Mouse (Mus musculus): ENCODE data around the gene Zbtb34. TPM values are rescaled to one million over a fixed set of nuclear protein-coding genes. Genes with fewer than 3 reads are reported as not detected.

Zbtb34 gene
- polyA plus RNA-seq, 1 experiment from 2014 or later = 7.7 TPM

DNA sequence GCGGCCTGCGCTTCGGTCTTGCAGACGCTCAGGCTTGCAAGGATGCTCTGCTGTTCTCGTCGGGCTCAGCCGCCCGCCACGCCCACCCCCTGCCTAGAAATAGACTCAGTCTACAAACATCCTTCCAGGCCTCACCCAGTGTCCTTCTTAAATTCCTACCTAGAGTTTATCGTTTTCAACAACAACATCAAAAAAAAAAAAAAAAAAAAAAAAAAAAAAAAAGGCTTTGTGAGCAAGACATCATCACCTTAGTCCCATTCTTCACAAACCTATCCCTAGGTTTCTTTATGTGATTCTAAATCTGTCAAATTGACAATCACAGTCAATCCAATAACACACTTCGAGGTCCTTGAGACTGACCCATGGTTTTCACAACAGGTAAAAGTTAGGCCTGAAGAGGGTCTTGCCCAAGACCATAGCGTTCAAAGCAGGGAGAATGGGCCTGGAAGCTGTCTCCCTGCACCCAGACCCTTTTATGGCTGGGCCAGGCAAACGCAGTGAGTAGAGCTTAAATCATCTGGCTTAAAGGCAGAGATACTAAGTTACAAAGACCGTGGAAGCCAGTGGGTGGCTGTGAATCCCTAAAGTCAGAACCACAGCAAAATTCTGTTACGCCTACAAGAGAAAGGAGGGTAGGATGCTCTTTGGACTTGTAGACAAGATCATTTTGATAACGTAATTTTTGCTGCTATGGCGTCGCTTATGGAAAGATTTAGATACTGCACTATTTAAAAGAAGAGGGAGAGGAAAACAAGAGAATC, 59.3 kb downstream of the Zbtb34 start:
- 0 out of 2 replicates have a peak, but pooled peaks cover 3% of the 10 kb centered on the region for H3K4me1 ChIP-seq (ENCODE audit: control insufficient read depth, insufficient read depth, low read length)
- H3K4me2 ChIP-seq (ENCODE audit: low read depth, severe bottlenecking) = peak overlapping the region; percentile 72
- WGBS = 32% methylated on average over 18 of the region's 18 CpGs
- DNase-seq (ENCODE audit: low spot score) (no peak), ATAC-seq (ENCODE audit: insufficient number of reproducible peaks, low FRiP score, low TSS enrichment, low read depth) (no peak)
- no peaks in the 10 kb centered on the region for H3K36me3 ChIP-seq (ENCODE audit: control insufficient read depth, insufficient read depth, low read length)
- H3K27ac ChIP-seq (replicated peaks; ENCODE audit: low read depth, low read length) = no peak overlapping the region
- no peaks in the 10 kb centered on the region for H3K27me3 ChIP-seq (ENCODE audit: control insufficient read depth, insufficient read depth, low read length)
- no peak overlapping the region for H3K9ac ChIP-seq (ENCODE audit: low read length)
- H3K9me3 ChIP-seq (ENCODE audit: control insufficient read depth, low read length) = no peaks in the 10 kb centered on the region
- peak overlapping the region; percentile 63 for H3K4me3 ChIP-seq (ENCODE audit: low read depth, low read length)

DNA sequence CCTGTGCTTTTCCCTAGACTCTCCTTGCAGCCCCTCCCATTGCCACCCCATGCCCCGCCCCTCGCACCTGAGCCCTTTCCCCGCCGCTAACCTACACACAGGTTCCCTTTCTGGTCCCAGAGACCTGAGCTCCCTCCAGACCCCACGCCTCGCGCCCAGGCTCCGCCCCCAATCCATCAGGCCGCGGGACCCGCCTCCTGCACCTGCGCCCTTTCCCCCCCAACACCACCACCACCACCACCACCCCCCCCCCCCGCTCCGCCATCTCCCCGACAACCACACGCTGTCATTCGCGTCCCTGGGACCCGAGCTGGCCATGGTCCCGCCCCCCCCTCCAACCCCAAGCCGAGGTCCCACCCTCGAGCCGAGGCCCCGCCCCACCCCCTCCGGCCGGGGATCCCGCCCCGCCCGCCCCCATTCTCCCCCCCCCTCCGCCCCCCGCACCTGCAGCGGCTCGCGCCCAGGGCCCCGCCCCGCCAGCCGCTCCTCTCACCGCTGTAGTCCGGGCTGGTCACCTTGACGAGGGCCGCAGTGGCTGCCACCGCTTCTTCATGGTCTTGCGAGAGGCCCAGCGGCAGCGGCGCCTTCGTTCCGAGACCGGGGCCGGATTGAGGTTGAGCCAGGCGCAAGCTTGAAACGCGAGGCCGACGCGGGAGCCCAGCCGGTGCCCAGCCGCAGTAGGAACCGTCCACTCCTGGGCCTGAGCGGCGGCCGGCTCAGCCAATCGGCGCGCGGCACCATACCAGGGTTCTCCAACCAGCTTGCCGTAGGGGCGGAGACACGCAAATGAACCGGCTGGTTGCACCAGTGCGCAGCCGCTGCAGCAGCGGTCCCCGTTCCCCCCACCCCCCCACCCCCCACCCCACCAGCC, 60.1 kb downstream of the Zbtb34 start, which contains the start of gene Ralgps1:
Gene Ralgps1 (minus strand): TSS at position 710 of the 871 bp plus-strand sequence.
- Histone ChIP-seq H3K27me3 (ENCODE audit: control insufficient read depth, insufficient read depth, low read length) (no peaks in the 10 kb centered on the region), H3K27ac (replicated peaks; ENCODE audit: low read depth, low read length) (peak within 1 kb of the TSS; percentile 38; the same call in 1 of the 2 replicates), H3K4me1 (ENCODE audit: control insufficient read depth, insufficient read depth, low read length) (0 out of 2 replicates have a peak, but pooled peaks cover 3% of the 10 kb centered on the region), H3K4me3 (ENCODE audit: low read depth, low read length) (peak within 1 kb of the TSS; percentile 63), H3K9me3 (ENCODE audit: control insufficient read depth, low read length) (no peaks in the 10 kb centered on the region), H3K36me3 (ENCODE audit: control insufficient read depth, insufficient read depth, low read length) (no peaks in the 10 kb centered on the region), H3K9ac (ENCODE audit: low read length) (0 out of 2 replicates have a peak within 1 kb of the TSS, but pooled peaks have one; percentile 45), H3K4me2 (ENCODE audit: low read depth, severe bottlenecking) (peak within 1 kb of the TSS; percentile 72)
- 0% methylated on average over 47 of the region's 74 CpGs for WGBS
- ATAC-seq (ENCODE audit: insufficient number of reproducible peaks, low FRiP score, low TSS enrichment, low read depth) = peak; percentile 98
- peak; percentile 97 for DNase-seq (ENCODE audit: low spot score)

DNA sequence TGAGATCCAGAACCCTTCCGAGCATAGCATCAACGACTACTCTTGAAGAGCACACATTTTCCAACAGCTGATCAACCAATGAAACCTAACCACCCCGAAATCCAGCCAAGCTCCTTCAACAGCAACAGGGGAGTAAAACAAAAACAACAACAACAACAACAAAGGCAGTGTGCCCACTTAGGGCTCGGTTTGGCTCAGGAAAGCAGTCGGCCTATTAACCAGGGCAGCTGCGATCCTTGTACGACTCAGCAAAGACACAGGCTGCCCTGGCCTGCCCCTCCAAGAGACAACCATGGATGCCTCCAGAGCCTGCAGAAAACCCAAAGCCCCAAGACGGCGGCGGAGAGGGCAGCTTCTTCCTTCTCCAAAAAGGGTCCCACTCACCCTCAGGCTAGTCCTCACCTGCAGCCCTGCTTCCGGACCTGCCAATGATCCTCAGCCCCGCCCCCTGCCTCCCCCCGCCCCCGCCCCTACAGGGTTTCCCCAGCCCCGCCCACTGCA, 60.8 kb downstream of the Zbtb34 start:
- peak overlapping the region; percentile 63 for H3K4me3 ChIP-seq (ENCODE audit: low read depth, low read length)
- H3K9me3 ChIP-seq (ENCODE audit: control insufficient read depth, low read length) = no peaks in the 10 kb centered on the region
- 13% methylated on average over 14 of the region's 15 CpGs for WGBS
- H3K27me3 ChIP-seq (ENCODE audit: control insufficient read depth, insufficient read depth, low read length) = no peaks in the 10 kb centered on the region
- no peaks in the 10 kb centered on the region for H3K36me3 ChIP-seq (ENCODE audit: control insufficient read depth, insufficient read depth, low read length)
- DNase-seq (ENCODE audit: low spot score) = no peak
- no peak overlapping the region for H3K27ac ChIP-seq (replicated peaks; ENCODE audit: low read depth, low read length)
- peak; percentile 36; the same call in 1 of the 2 replicates for ATAC-seq (ENCODE audit: insufficient number of reproducible peaks, low FRiP score, low TSS enrichment, low read depth)
- H3K4me1 ChIP-seq (ENCODE audit: control insufficient read depth, insufficient read depth, low read length) = 0 out of 2 replicates have a peak, but pooled peaks cover 3% of the 10 kb centered on the region
- peak overlapping the region; percentile 72 for H3K4me2 ChIP-seq (ENCODE audit: low read depth, severe bottlenecking)
- no peak overlapping the region for H3K9ac ChIP-seq (ENCODE audit: low read length)

DNA sequence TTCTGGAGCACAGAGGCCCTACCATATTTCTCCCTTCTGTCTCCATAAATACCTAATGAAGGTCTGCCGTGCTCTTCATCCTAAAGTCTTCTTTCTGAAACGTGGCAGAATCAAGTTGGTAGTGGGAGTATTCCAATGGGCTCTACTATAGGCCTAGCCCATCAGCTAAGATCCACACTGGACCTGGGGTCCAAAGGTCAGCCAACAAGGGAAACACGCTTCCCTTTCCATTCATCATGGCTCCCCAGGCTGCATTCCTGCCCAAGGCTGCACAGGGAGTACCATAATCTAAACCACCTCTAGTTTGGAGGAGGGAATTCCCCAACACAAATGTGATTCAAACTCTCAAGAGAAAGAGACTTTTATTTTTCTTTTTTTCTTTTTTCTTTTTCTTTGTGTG, 61.7 kb downstream of the Zbtb34 start:
- Histone ChIP-seq H3K36me3 (ENCODE audit: control insufficient read depth, insufficient read depth, low read length) (no peaks in the 10 kb centered on the region), H3K4me2 (ENCODE audit: low read depth, severe bottlenecking) (no peak overlapping the region), H3K4me3 (ENCODE audit: low read depth, low read length) (no peak overlapping the region), H3K9me3 (ENCODE audit: control insufficient read depth, low read length) (no peaks in the 10 kb centered on the region), H3K27me3 (ENCODE audit: control insufficient read depth, insufficient read depth, low read length) (no peaks in the 10 kb centered on the region), H3K27ac (replicated peaks; ENCODE audit: low read depth, low read length) (no peak overlapping the region), H3K9ac (ENCODE audit: low read length) (no peak overlapping the region), H3K4me1 (ENCODE audit: control insufficient read depth, insufficient read depth, low read length) (0 out of 2 replicates have a peak, but pooled peaks cover 3% of the 10 kb centered on the region)
- 78% methylated on average over 3 of the region's 3 CpGs for WGBS
- ATAC-seq (ENCODE audit: insufficient number of reproducible peaks, low FRiP score, low TSS enrichment, low read depth) (no peak), DNase-seq (ENCODE audit: low spot score) (no peak)

DNA sequence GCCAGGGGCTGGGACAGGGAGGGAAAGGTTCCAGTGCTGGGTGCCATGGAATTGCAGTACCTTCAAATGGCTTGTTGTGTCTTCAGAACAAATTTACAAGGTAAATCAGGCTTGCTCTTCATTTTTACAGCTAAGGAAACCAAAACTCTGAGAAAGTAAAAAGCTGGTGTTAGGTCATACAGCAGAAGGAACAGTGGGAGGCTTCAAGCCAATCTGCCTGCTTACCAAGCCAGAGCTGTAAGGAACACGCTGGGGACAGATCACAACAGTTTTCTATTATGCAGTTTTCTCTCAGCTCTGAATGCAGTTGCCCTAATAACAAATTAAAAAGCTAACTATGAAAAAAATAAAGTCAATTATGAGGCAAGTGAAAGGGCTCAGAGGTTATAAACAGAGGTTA, 62.6 kb downstream of the Zbtb34 start:
- WGBS = 91% methylated on average over 1 of the region's 1 CpGs
- H3K4me3 ChIP-seq (ENCODE audit: low read depth, low read length) = no peak overlapping the region

DNA sequence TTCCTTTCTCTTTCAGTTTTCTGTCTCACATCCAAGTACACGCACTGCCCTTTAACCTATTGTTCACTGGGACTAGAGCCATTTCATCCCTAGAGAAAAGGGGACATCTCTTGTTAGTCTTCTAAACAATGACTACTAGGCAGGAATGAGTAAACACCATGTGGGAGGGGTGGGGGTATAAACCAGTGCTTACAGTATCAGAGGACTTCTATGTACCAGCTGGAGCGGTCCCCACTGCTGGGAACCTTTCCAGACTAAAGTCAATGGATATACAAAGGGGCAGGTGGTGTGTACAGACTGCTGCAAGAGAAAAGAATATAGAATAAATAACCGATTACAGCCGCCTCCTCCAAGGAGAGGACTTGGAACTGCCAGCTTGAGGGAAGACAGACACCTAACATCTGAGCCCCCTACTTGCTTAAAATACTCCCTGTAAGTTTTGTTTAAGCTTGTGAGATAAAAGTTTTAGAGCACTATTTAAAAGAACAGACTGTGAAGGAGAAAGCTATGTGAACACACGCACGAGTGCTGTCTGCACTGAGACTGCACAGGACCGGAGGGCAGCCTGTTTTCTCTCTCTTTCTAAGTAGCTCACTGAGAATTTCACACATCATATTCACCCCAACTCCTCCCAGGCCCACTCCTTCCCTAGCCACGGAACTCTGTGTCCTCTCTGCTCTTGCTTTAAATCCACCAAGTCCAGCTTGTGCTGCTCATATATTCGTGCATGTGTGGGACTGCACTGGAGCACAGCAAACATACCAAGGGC, 65.2 kb downstream of the Zbtb34 start:
- Histone ChIP-seq H3K36me3 (ENCODE audit: control insufficient read depth, insufficient read depth, low read length) (no peaks in the 10 kb centered on the region), H3K27me3 (ENCODE audit: control insufficient read depth, insufficient read depth, low read length) (no peaks in the 10 kb centered on the region), H3K9ac (ENCODE audit: low read length) (no peak overlapping the region), H3K4me1 (ENCODE audit: control insufficient read depth, insufficient read depth, low read length) (0 out of 2 replicates have a peak, but pooled peaks cover 3% of the 10 kb centered on the region), H3K9me3 (ENCODE audit: control insufficient read depth, low read length) (no peaks in the 10 kb centered on the region), H3K27ac (replicated peaks; ENCODE audit: low read depth, low read length) (no peak overlapping the region), H3K4me2 (ENCODE audit: low read depth, severe bottlenecking) (no peak overlapping the region), H3K4me3 (ENCODE audit: low read depth, low read length) (no peak overlapping the region)
- DNase-seq (ENCODE audit: low spot score) = no peak
- WGBS = 80% methylated on average over 9 of the region's 9 CpGs
- no peak for ATAC-seq (ENCODE audit: insufficient number of reproducible peaks, low FRiP score, low TSS enrichment, low read depth)

More for the DNA sequence above, 62.6 kb downstream of the Zbtb34 start:
- Histone ChIP-seq H3K9ac (ENCODE audit: low read length) (no peak overlapping the region), H3K27ac (replicated peaks; ENCODE audit: low read depth, low read length) (no peak overlapping the region), H3K36me3 (ENCODE audit: control insufficient read depth, insufficient read depth, low read length) (no peaks in the 10 kb centered on the region), H3K9me3 (ENCODE audit: control insufficient read depth, low read length) (no peaks in the 10 kb centered on the region), H3K27me3 (ENCODE audit: control insufficient read depth, insufficient read depth, low read length) (no peaks in the 10 kb centered on the region), H3K4me2 (ENCODE audit: low read depth, severe bottlenecking) (no peak overlapping the region), H3K4me1 (ENCODE audit: control insufficient read depth, insufficient read depth, low read length) (0 out of 2 replicates have a peak, but pooled peaks cover 3% of the 10 kb centered on the region)
- DNase-seq (ENCODE audit: low spot score) = no peak
- no peak for ATAC-seq (ENCODE audit: insufficient number of reproducible peaks, low FRiP score, low TSS enrichment, low read depth)

DNA sequence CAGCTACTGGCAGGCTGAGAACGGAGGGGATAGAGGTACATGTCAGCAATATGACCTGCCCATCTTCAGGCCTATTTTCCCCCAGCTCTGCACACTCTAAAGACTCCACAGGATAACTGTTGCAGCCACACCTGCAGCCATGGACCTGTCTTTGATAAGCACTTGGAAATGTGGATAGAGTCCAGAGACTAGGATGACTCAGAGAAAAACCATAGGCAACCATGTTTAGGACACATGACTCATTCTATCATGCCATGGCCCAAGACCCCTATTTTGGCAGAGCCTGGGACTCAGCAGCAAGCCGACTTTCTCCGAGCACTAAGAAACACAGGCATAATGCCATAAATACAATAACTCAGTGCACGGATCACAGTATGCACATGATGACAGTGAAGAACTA, 66.5 kb downstream of the Zbtb34 start:
- 93% methylated on average over 4 of the region's 4 CpGs for WGBS

More for the DNA sequence above, 66.5 kb downstream of the Zbtb34 start:
- H3K9me3 ChIP-seq (ENCODE audit: control insufficient read depth, low read length) = no peaks in the 10 kb centered on the region
- no peaks in the 10 kb centered on the region for H3K36me3 ChIP-seq (ENCODE audit: control insufficient read depth, insufficient read depth, low read length)
- no peak for DNase-seq (ENCODE audit: low spot score)
- H3K27me3 ChIP-seq (ENCODE audit: control insufficient read depth, insufficient read depth, low read length) = no peaks in the 10 kb centered on the region
- no peak overlapping the region for H3K4me3 ChIP-seq (ENCODE audit: low read depth, low read length)
- no peak for ATAC-seq (ENCODE audit: insufficient number of reproducible peaks, low FRiP score, low TSS enrichment, low read depth)
- H3K9ac ChIP-seq (ENCODE audit: low read length) = no peak overlapping the region
- no peak overlapping the region for H3K4me2 ChIP-seq (ENCODE audit: low read depth, severe bottlenecking)
- no peaks in the 10 kb centered on the region for H3K4me1 ChIP-seq (ENCODE audit: control insufficient read depth, insufficient read depth, low read length)
- no peak overlapping the region for H3K27ac ChIP-seq (replicated peaks; ENCODE audit: low read depth, low read length)
